Mouse (Mus musculus): Measurements from ENCODE around the gene Msantd2.

DNA sequence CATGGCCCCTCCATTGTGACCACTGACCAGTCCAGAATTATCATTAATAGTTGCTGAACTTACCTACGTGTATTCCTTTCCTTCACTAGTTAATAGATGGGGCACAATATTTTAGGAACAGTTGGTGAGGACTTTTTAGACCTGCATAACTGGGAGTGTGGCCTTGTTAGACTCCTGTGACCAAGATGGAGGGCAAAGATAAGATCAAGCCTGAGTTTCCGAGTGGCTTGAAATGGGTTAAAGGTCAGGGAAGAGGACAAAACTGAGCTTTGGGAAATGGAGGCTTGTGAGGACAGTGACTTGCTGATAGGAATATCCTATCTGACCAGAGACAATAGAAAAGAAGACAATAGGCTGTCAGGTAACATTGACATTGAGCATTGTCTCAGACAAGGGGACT lies 36.3 kb downstream of the Msantd2 start:
- TF ChIP-seq CTCF (IDR thresholded peaks at IDR 0.05; ENCODE audit: low read depth) (no peak), EP300 (optimal IDR thresholded peaks at IDR 0.05) (no peak)

Data from stomach, postnatal 0 days (tissue).